Mouse (Mus musculus) forebrain, embryonic 11.5 days (tissue): ENCODE measurements around the gene Metrnl. TPM values are rescaled to one million over a fixed set of nuclear protein-coding genes. Genes with fewer than 3 reads are reported as not detected.

Source experiments
- ATAC-seq: fragments of 200-750 bp; cut with Nextera tagmentation; replicated peaks from 2 replicates; pipeline ENCODE4 v1.8.0; 2017; ENCODE audit warnings: moderate TSS enrichment; ENCODE audit not compliant: low FRiP score
- DNase-seq: peaks from one replicate; pipeline ENCODE4 v3.0.0-alpha.2; 2017; ENCODE audit warnings: low spot score
- H3K27ac ChIP-seq: fragments of 300-500 bp; sonication (generic); 2 replicates; pipeline ENCODE4 v1.5.1; 2014; ENCODE audit warnings: low read depth, low read length
- H3K27me3 ChIP-seq: fragments of 300-500 bp; sonication (generic); 2 replicates; pipeline ENCODE4 v1.6.1; 2014; ENCODE audit warnings: mild to moderate bottlenecking, low read length, mixed read lengths; ENCODE audit not compliant: control insufficient read depth, insufficient read depth
- H3K36me3 ChIP-seq: fragments of 300-500 bp; sonication (generic); 2 replicates; pipeline ENCODE4 v1.6.1; 2014; ENCODE audit warnings: mild to moderate bottlenecking, low read length, moderate library complexity, mixed read lengths; ENCODE audit not compliant: control insufficient read depth, insufficient read depth
- H3K4me1 ChIP-seq: fragments of 300-500 bp; sonication (generic); replicated peaks from 2 replicates; pipeline ENCODE4 v1.6.1; 2014; ENCODE audit warnings: low read length, mixed read lengths; ENCODE audit not compliant: control insufficient read depth, insufficient read depth
- H3K4me2 ChIP-seq: fragments of 300-500 bp; sonication (generic); 2 replicates; pipeline ENCODE4 v1.6.1; 2014; ENCODE audit warnings: low read depth, mild to moderate bottlenecking, low read length, moderate library complexity, mixed read lengths; ENCODE audit not compliant: severe bottlenecking
- H3K4me3 ChIP-seq: fragments of 300-500 bp; sonication (generic); 2 replicates; pipeline ENCODE4 v1.5.1; 2014; ENCODE audit warnings: low read depth, low read length
- H3K9ac ChIP-seq: fragments of 300-500 bp; sonication (generic); 2 replicates; pipeline ENCODE4 v1.6.1; 2014; ENCODE audit warnings: low read length
- H3K9me3 ChIP-seq: fragments of 300-500 bp; sonication (generic); 2 replicates; pipeline ENCODE4 v1.6.1; 2016; ENCODE audit warnings: low read length, mixed read lengths; ENCODE audit not compliant: control insufficient read depth
- WGBS: fragments of 180-500 bp; shearing (Covaris S2); extraction: QIAGEN DNeasy Blood & Tissue Kit; methylation state at CpG from one replicate; pipeline ENCODE4 v1.1.7; 2014; 5-methylcytosine and 5-hydroxymethylcytosine counted together
- polyA plus RNA-seq: library from polyadenylated mRNA; unstranded; fragments of >200 nt; fragmentation: Nextera tagmentation; extraction: Ambion mirVana; gene quantifications from 2 replicates; pipeline ENCODE4 v1.2.1, GENCODE M21; 2014

The Metrnl gene
- polyA plus RNA-seq, 1 experiment from 2014 or later: 4.8 TPM

GRCm38 (mm10) chr11:121709278-121709677, 7.9 kb downstream of the Metrnl start:
- Histone ChIP-seq H3K9ac (no peak overlapping the region), H3K4me3 (no peak overlapping the region), H3K27ac (no peak overlapping the region), H3K9me3 (no peaks in the 10 kb centered on the region), H3K36me3 (no peaks in the 10 kb centered on the region), H3K27me3 (peaks cover 5% of the 10 kb centered on the region), H3K4me2 (no peak overlapping the region), H3K4me1 (no peaks in the 10 kb centered on the region)
- WGBS: 93% methylated on average over 4 of the region's 4 CpGs
- ATAC-seq: no peak
- DNase-seq: no peak

GRCm38 (mm10) chr11:121710245-121710644, 8.9 kb downstream of the Metrnl start:
- Histone ChIP-seq H3K4me1 (no peaks in the 10 kb centered on the region), H3K9ac (no peak overlapping the region), H3K4me3 (no peak overlapping the region), H3K4me2 (no peak overlapping the region), H3K27me3 (no peaks in the 10 kb centered on the region), H3K9me3 (no peaks in the 10 kb centered on the region), H3K27ac (no peak overlapping the region), H3K36me3 (no peaks in the 10 kb centered on the region)
- DNase-seq (no peak), ATAC-seq (no peak)
- 95% methylated on average over 5 of the region's 5 CpGs for WGBS

- 90% methylated on average over 6 of the region's 6 CpGs for WGBS
- no peak overlapping the region for H3K9ac ChIP-seq
- no peak for DNase-seq
- no peaks in the 10 kb centered on the region for H3K36me3 ChIP-seq
- H3K4me3 ChIP-seq: no peak overlapping the region
- no peak overlapping the region for H3K27ac ChIP-seq
- no peak for ATAC-seq
- H3K4me2 ChIP-seq: no peak overlapping the region
- no peaks in the 10 kb centered on the region for H3K9me3 ChIP-seq
- no peaks in the 10 kb centered on the region for H3K27me3 ChIP-seq
- no peaks in the 10 kb centered on the region for H3K4me1 ChIP-seq
Observed at GRCm38 (mm10) chr11:121712987-121713386, 11.6 kb downstream of the Metrnl start.

- 80% methylated on average over 2 of the region's 2 CpGs for WGBS
- H3K36me3 ChIP-seq: no peaks in the 10 kb centered on the region
- H3K27me3 ChIP-seq: no peaks in the 10 kb centered on the region
- no peaks in the 10 kb centered on the region for H3K4me1 ChIP-seq
- no peak overlapping the region for H3K9ac ChIP-seq
- no peak overlapping the region for H3K4me2 ChIP-seq
- no peak overlapping the region for H3K27ac ChIP-seq
- no peaks in the 10 kb centered on the region for H3K9me3 ChIP-seq
- no peak overlapping the region for H3K4me3 ChIP-seq
- no peak for DNase-seq
- no peak for ATAC-seq
Observed at GRCm38 (mm10) chr11:121713569-121713968, 12.2 kb downstream of the Metrnl start.

GRCm38 (mm10) chr11:121714745-121715485, 13.6 kb downstream of the Metrnl start:
- ATAC-seq (no peak), DNase-seq (no peak)
- Histone ChIP-seq H3K4me3 (no peak overlapping the region), H3K4me2 (no peak overlapping the region), H3K27ac (no peak overlapping the region), H3K27me3 (no peaks in the 10 kb centered on the region), H3K4me1 (no peaks in the 10 kb centered on the region), H3K9ac (no peak overlapping the region), H3K36me3 (no peaks in the 10 kb centered on the region), H3K9me3 (no peaks in the 10 kb centered on the region)
- 81% methylated on average over 2 of the region's 2 CpGs for WGBS

- WGBS: 69% methylated on average over 6 of the region's 6 CpGs
- Histone ChIP-seq H3K4me2 (no peak overlapping the region), H3K27me3 (no peaks in the 10 kb centered on the region), H3K4me1 (no peaks in the 10 kb centered on the region), H3K27ac (no peak overlapping the region), H3K9ac (no peak overlapping the region), H3K9me3 (no peaks in the 10 kb centered on the region), H3K36me3 (no peaks in the 10 kb centered on the region), H3K4me3 (no peak overlapping the region)
- ATAC-seq (no peak), DNase-seq (no peak)
Observed at GRCm38 (mm10) chr11:121717724-121718123, 16.4 kb downstream of the Metrnl start.

- Histone ChIP-seq H3K9me3 (no peaks in the 10 kb centered on the region), H3K9ac (no peak overlapping the region), H3K4me1 (no peaks in the 10 kb centered on the region), H3K36me3 (no peaks in the 10 kb centered on the region), H3K4me3 (no peak overlapping the region), H3K4me2 (no peak overlapping the region), H3K27ac (no peak overlapping the region), H3K27me3 (no peaks in the 10 kb centered on the region)
- DNase-seq (no peak), ATAC-seq (no peak)
- 95% methylated on average over 3 of the region's 3 CpGs for WGBS
Observed at GRCm38 (mm10) chr11:121720752-121721151, 19.4 kb downstream of the Metrnl start.

GRCm38 (mm10) chr11:121722434-121722833, 21.1 kb downstream of the Metrnl start:
- no peak overlapping the region for H3K9ac ChIP-seq
- no peaks in the 10 kb centered on the region for H3K27me3 ChIP-seq
- H3K4me1 ChIP-seq: no peaks in the 10 kb centered on the region
- no peaks in the 10 kb centered on the region for H3K9me3 ChIP-seq
- H3K4me2 ChIP-seq: no peak overlapping the region
- ATAC-seq: no peak
- 76% methylated on average over 2 of the region's 2 CpGs for WGBS
- no peak overlapping the region for H3K27ac ChIP-seq
- H3K4me3 ChIP-seq: no peak overlapping the region
- H3K36me3 ChIP-seq: no peaks in the 10 kb centered on the region
- DNase-seq: no peak

GRCm38 (mm10) chr11:121726625-121727024, 25.3 kb downstream of the Metrnl start:
- Histone ChIP-seq H3K4me3 (no peak overlapping the region), H3K4me2 (no peak overlapping the region), H3K9me3 (no peaks in the 10 kb centered on the region), H3K4me1 (no peaks in the 10 kb centered on the region), H3K27ac (no peak overlapping the region), H3K36me3 (no peaks in the 10 kb centered on the region), H3K27me3 (no peaks in the 10 kb centered on the region), H3K9ac (no peak overlapping the region)
- no peak for DNase-seq
- WGBS: 78% methylated on average over 2 of the region's 2 CpGs
- ATAC-seq: no peak
